Mouse (Mus musculus): ENCODE data around the gene Hes5.

Hes5 gene

DNA sequence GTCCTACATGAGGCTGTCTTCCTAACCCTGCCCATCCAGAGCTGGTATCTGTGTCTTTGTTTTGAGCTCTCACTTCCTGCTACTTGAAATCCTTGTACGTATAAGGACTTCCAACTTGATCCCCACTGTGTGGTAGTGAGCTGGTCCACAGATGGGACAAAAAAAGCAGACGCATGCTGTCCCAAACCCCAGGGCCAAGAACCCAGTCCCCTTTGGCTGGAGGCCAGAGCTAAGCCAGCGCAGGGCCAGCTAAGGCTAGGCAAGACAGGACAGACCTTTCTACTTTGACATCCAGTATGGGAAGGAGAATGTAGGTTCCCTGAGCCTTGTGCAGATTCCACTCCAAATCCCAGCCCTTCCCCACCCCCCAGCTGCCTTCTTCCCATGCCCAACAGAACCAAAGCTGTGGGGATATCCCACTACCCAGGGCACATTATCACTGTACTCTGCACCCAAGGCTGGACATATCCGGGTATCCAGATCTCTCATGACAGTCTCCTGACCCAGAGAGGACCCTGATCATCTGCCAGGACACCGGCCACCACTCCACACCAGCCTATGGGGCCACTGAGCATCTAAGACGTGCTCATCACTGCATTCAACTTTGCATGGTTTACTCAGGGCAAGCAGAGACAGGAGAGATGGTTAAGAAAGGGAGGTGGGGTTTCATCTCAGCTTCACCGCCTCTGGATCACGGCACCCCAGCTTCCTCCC lies 50.7 kb downstream of the Hes5 start:
- DNase-seq (ENCODE audit: low spot score): no peak

Measured in layer of hippocampus, adult 11-12 months (tissue).